Mouse (Mus musculus): Measurements from ENCODE around the gene Lamb3. TPM values are rescaled to one million over a fixed set of nuclear protein-coding genes. Genes with fewer than 3 reads are reported as not detected.
A peak's percentile ranks its signal among the peaks of the same experiment; 100 is the strongest.

Gene Lamb3
- total RNA-seq, 2 experiments from 2014 or later: 8.5 to 13.5 TPM

GRCm38 (mm10) chr1:193343853-193344252 is 136.4 kb downstream of the Lamb3 start:
- DNase-seq: no peak

- DNase-seq: no peak
These were observed 137.5 kb downstream of the Lamb3 start for GRCm38 (mm10) chr1:193344976-193345375.

- DNase-seq: no peak
These were observed 139.4 kb downstream of the Lamb3 start for GRCm38 (mm10) chr1:193346908-193347307.

GRCm38 (mm10) chr1:193348261-193348962 is 140.9 kb downstream of the Lamb3 start:
- no peak for DNase-seq

GRCm38 (mm10) chr1:193349702-193350545 is 142.4 kb downstream of the Lamb3 start:
- DNase-seq: no peak

- no peak for DNase-seq
These were observed 143.0 kb downstream of the Lamb3 start for GRCm38 (mm10) chr1:193350546-193350801.

- no peak for DNase-seq
These were observed 144.1 kb downstream of the Lamb3 start for GRCm38 (mm10) chr1:193351583-193351982.

GRCm38 (mm10) chr1:193359199-193359598 is 151.7 kb downstream of the Lamb3 start:
- no peak for DNase-seq

- DNase-seq: no peak
These were observed 153.7 kb downstream of the Lamb3 start for GRCm38 (mm10) chr1:193361181-193361580.

- no peak for DNase-seq
These were observed 154.6 kb downstream of the Lamb3 start for GRCm38 (mm10) chr1:193362078-193362477.

GRCm38 (mm10) chr1:193363801-193364231 is 156.3 kb downstream of the Lamb3 start:
- DNase-seq: peak; percentile 52 to 72

- peak; percentile 33 to 53 for DNase-seq
These were observed 160.6 kb downstream of the Lamb3 start for GRCm38 (mm10) chr1:193368055-193368454.

GRCm38 (mm10) chr1:193369091-193369490 is 161.6 kb downstream of the Lamb3 start:
- DNase-seq: no peak

GRCm38 (mm10) chr1:193370096-193370495 is 162.6 kb downstream of the Lamb3 start, which contains the start of gene Camk1g:
Camk1g (minus strand) TSS chr1:193370298.
- no peak for DNase-seq

GRCm38 (mm10) chr1:193373906-193374413 is 166.5 kb downstream of the Lamb3 start:
- DNase-seq: no peak

GRCm38 (mm10) chr1:193376478-193377134 is 169.1 kb downstream of the Lamb3 start:
- peak; percentile 38 to 61 for DNase-seq

- no peak for DNase-seq
These were observed 172.1 kb downstream of the Lamb3 start for GRCm38 (mm10) chr1:193379634-193380033.

GRCm38 (mm10) chr1:193380877-193381276 is 173.4 kb downstream of the Lamb3 start:
- no peak for DNase-seq

- no peak for DNase-seq
These were observed 174.3 kb downstream of the Lamb3 start for GRCm38 (mm10) chr1:193381597-193382404.

- DNase-seq: no peak
These were observed 174.9 kb downstream of the Lamb3 start for GRCm38 (mm10) chr1:193382435-193382834.

GRCm38 (mm10) chr1:193382841-193383462 is 175.5 kb downstream of the Lamb3 start:
- DNase-seq: peak; percentile 25 to 62
